Mouse (Mus musculus): ENCODE measurements at regions not wholly inside any gene's neighbourhood (a gene's known extent, or its start where the extent isn't known, plus 50 kb on each side); places are given as distances from the start of the nearest gene placed in this dataset.

DNA sequence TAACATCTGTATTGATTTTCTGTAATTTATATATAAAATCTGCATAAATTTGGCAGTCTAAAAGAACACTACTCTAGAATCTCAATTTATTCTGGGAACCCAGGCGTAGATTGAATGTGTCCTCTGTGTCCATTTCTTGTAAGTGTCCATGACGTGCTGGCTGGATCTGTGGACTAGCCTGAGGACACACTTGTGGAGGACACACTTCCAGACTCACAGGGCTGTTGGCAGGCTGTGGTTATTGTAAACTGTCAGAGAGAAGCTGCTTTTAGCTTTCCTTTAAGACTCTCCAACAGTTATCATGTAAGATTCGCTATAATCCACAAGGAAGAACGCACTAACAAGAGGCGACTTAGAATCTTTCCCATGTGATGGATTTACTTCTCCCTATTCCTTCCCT, 200.2 kb downstream of the Wnt5a start:
- TF ChIP-seq EP300 (optimal IDR thresholded peaks at IDR 0.05) (no peak), CTCF (IDR thresholded peaks at IDR 0.05; ENCODE audit: low read depth) (no peak)

DNA sequence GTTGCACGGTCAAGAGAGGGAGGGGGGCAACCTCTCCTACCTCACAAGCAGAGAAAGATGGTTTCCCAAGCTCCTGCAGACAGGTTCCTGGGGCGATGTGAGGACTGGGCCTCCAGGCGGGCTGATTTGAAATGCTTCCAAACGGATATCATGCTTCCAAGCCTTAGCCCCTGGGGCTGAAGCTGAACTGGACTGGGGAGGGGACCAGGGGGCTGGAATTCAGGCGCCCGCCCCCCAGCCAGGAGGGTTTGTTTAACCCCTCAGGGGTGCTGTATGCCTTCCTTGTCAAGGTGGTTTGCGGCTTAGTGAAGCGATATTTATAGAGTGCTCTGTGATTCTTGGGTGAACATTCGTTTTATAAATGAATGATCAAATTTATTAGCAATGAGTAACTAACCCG, 210.0 kb downstream of the Wnt5a start:
- Histone ChIP-seq H3K27ac (replicated peaks) (no peak overlapping the region), H3K27me3 (ENCODE audit: control insufficient read depth, insufficient read depth, low read length) (no peaks in the 10 kb centered on the region), H3K4me1 (replicated peaks; ENCODE audit: control insufficient read depth, insufficient read depth) (no peaks in the 10 kb centered on the region), H3K36me3 (ENCODE audit: control insufficient read depth, insufficient read depth, low read length) (no peaks in the 10 kb centered on the region), H3K4me2 (replicated peaks; ENCODE audit: low read depth) (no peak overlapping the region), H3K9ac (ENCODE audit: low read length) (no peak overlapping the region), H3K9me3 (ENCODE audit: control insufficient read depth, low read length) (no peaks in the 10 kb centered on the region), H3K4me3 (ENCODE audit: low read depth, low read length) (no peak overlapping the region)
- ATAC-seq (ENCODE audit: low FRiP score, low TSS enrichment) (no peak), DNase-seq (ENCODE audit: low spot score) (no peak)
- 63% methylated on average over 10 of the region's 10 CpGs for WGBS
- TF ChIP-seq EP300 (optimal IDR thresholded peaks at IDR 0.05), result no peak
- TF ChIP-seq CTCF (IDR thresholded peaks at IDR 0.05; ENCODE audit: low read depth), result no peak

More for the DNA sequence above, 200.2 kb downstream of the Wnt5a start:
- no peak overlapping the region for H3K9ac ChIP-seq (ENCODE audit: low read length)
- 83% methylated on average over 5 of the region's 5 CpGs for WGBS
- no peak for DNase-seq (ENCODE audit: low spot score)
- H3K27ac ChIP-seq (replicated peaks), result no peak overlapping the region
- no peak overlapping the region for H3K4me2 ChIP-seq (replicated peaks; ENCODE audit: low read depth)
- no peaks in the 10 kb centered on the region for H3K27me3 ChIP-seq (ENCODE audit: control insufficient read depth, insufficient read depth, low read length)
- no peaks in the 10 kb centered on the region for H3K9me3 ChIP-seq (ENCODE audit: control insufficient read depth, low read length)
- H3K36me3 ChIP-seq (ENCODE audit: control insufficient read depth, insufficient read depth, low read length), result no peaks in the 10 kb centered on the region
- no peak overlapping the region for H3K4me3 ChIP-seq (ENCODE audit: low read depth, low read length)
- no peak for ATAC-seq (ENCODE audit: low FRiP score, low TSS enrichment)
- H3K4me1 ChIP-seq (replicated peaks; ENCODE audit: control insufficient read depth, insufficient read depth), result no peaks in the 10 kb centered on the region

- no peaks in the 10 kb centered on the region for H3K27me3 ChIP-seq (ENCODE audit: control insufficient read depth, insufficient read depth, low read length)
- WGBS, result 96% methylated on average over 3 of the region's 3 CpGs
- TF ChIP-seq CTCF (IDR thresholded peaks at IDR 0.05; ENCODE audit: low read depth) (no peak), EP300 (optimal IDR thresholded peaks at IDR 0.05) (no peak)
- no peak overlapping the region for H3K4me3 ChIP-seq (ENCODE audit: low read depth, low read length)
- H3K9me3 ChIP-seq (ENCODE audit: control insufficient read depth, low read length), result no peaks in the 10 kb centered on the region
- H3K27ac ChIP-seq (replicated peaks), result no peak overlapping the region
- no peaks in the 10 kb centered on the region for H3K4me1 ChIP-seq (replicated peaks; ENCODE audit: control insufficient read depth, insufficient read depth)
- no peaks in the 10 kb centered on the region for H3K36me3 ChIP-seq (ENCODE audit: control insufficient read depth, insufficient read depth, low read length)
- DNase-seq (ENCODE audit: low spot score), result no peak
- no peak for ATAC-seq (ENCODE audit: low FRiP score, low TSS enrichment)
- H3K4me2 ChIP-seq (replicated peaks; ENCODE audit: low read depth), result no peak overlapping the region
- H3K9ac ChIP-seq (ENCODE audit: low read length), result no peak overlapping the region
Observed at GRCm38 (mm10) chr14:28720545-28720944, 216.0 kb downstream of the Wnt5a start.

GRCm38 (mm10) chr14:28725666-28726065, 221.1 kb downstream of the Wnt5a start:
- Histone ChIP-seq H3K4me3 (ENCODE audit: low read depth, low read length) (no peak overlapping the region), H3K4me1 (replicated peaks; ENCODE audit: control insufficient read depth, insufficient read depth) (no peaks in the 10 kb centered on the region), H3K4me2 (replicated peaks; ENCODE audit: low read depth) (no peak overlapping the region), H3K27me3 (ENCODE audit: control insufficient read depth, insufficient read depth, low read length) (no peaks in the 10 kb centered on the region), H3K9me3 (ENCODE audit: control insufficient read depth, low read length) (no peaks in the 10 kb centered on the region), H3K36me3 (ENCODE audit: control insufficient read depth, insufficient read depth, low read length) (no peaks in the 10 kb centered on the region), H3K27ac (replicated peaks) (no peak overlapping the region), H3K9ac (ENCODE audit: low read length) (no peak overlapping the region)
- DNase-seq (ENCODE audit: low spot score) (no peak), ATAC-seq (ENCODE audit: low FRiP score, low TSS enrichment) (no peak)
- WGBS, result 55% methylated on average over 4 of the region's 4 CpGs
- TF ChIP-seq CTCF (IDR thresholded peaks at IDR 0.05; ENCODE audit: low read depth) (no peak), EP300 (optimal IDR thresholded peaks at IDR 0.05) (no peak)

- Histone ChIP-seq H3K9me3 (ENCODE audit: control insufficient read depth, low read length) (no peaks in the 10 kb centered on the region), H3K36me3 (ENCODE audit: control insufficient read depth, insufficient read depth, low read length) (no peaks in the 10 kb centered on the region), H3K9ac (ENCODE audit: low read length) (no peak overlapping the region), H3K4me2 (replicated peaks; ENCODE audit: low read depth) (no peak overlapping the region), H3K4me1 (replicated peaks; ENCODE audit: control insufficient read depth, insufficient read depth) (no peaks in the 10 kb centered on the region), H3K4me3 (ENCODE audit: low read depth, low read length) (no peak overlapping the region), H3K27ac (replicated peaks) (no peak overlapping the region), H3K27me3 (ENCODE audit: control insufficient read depth, insufficient read depth, low read length) (no peaks in the 10 kb centered on the region)
- no peak for ATAC-seq (ENCODE audit: low FRiP score, low TSS enrichment)
- DNase-seq (ENCODE audit: low spot score), result no peak
- TF ChIP-seq EP300 (optimal IDR thresholded peaks at IDR 0.05) (no peak), CTCF (IDR thresholded peaks at IDR 0.05; ENCODE audit: low read depth) (no peak)
- WGBS, result 67% methylated on average over 5 of the region's 5 CpGs
Observed at GRCm38 (mm10) chr14:28733496-28733895, 228.9 kb downstream of the Wnt5a start.

DNA sequence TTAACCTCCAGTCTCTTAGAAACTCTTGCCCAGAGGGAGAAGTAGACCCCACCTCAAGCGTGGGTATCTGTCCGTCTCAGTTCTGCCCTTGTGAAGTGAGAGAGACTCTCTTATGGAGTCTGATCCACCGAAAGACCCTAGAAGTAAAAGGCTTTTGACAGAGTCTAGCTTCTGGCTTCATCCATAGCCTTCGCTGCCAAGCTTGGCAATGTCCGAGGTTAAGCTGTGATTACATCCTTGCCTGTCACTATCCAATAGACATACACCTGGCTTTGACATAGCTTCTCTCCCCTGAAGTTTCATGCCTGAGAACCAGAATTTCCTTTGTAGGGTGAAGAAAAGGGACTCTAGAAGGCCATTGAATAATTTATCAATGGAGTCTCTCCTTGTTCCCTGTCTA, 230.9 kb downstream of the Wnt5a start:
- no peak overlapping the region for H3K4me2 ChIP-seq (replicated peaks; ENCODE audit: low read depth)
- WGBS, result 87% methylated on average over 5 of the region's 5 CpGs
- no peaks in the 10 kb centered on the region for H3K4me1 ChIP-seq (replicated peaks; ENCODE audit: control insufficient read depth, insufficient read depth)
- no peak overlapping the region for H3K4me3 ChIP-seq (ENCODE audit: low read depth, low read length)
- H3K27ac ChIP-seq (replicated peaks), result no peak overlapping the region
- no peak for DNase-seq (ENCODE audit: low spot score)
- H3K27me3 ChIP-seq (ENCODE audit: control insufficient read depth, insufficient read depth, low read length), result no peaks in the 10 kb centered on the region
- no peaks in the 10 kb centered on the region for H3K36me3 ChIP-seq (ENCODE audit: control insufficient read depth, insufficient read depth, low read length)
- no peaks in the 10 kb centered on the region for H3K9me3 ChIP-seq (ENCODE audit: control insufficient read depth, low read length)
- H3K9ac ChIP-seq (ENCODE audit: low read length), result no peak overlapping the region
- TF ChIP-seq EP300 (optimal IDR thresholded peaks at IDR 0.05) (no peak), CTCF (IDR thresholded peaks at IDR 0.05; ENCODE audit: low read depth) (no peak)
- no peak for ATAC-seq (ENCODE audit: low FRiP score, low TSS enrichment)
